Mouse (Mus musculus) cerebellum, postnatal 36 days (tissue): ENCODE measurements at regions not wholly inside any gene's neighbourhood (a gene's known extent, or its start where the extent isn't known, plus 50 kb on each side); places are given as distances from the start of the nearest gene placed in this dataset.

Source experiments
- DNase-seq, 2 experiments: peaks; one replicate each; pipeline ENCODE4 v3.0.0; 2021 to 2022; ENCODE audit warnings: mixed read lengths in 2 of 2

- peak; percentile 79 to 84 for DNase-seq
Measured at GRCm38 (mm10) chr2:11362205-11362994, 190.5 kb downstream of the Prkcq start.

- DNase-seq, result no peak
Measured at GRCm38 (mm10) chr2:11359280-11359679, 187.4 kb downstream of the Prkcq start.

GRCm38 (mm10) chr2:11356714-11357113 is 184.8 kb downstream of the Prkcq start:
- DNase-seq, result no peak

GRCm38 (mm10) chr2:11355594-11355993 is 183.7 kb downstream of the Prkcq start:
- no peak for DNase-seq
